Mouse (Mus musculus) regulatory T cell (primary cell): ENCODE measurements around the gene Ticrr.

Source experiments
- in situ Hi-C: fragments of 300-600 bp; cut with MboI, MseI; formaldehyde crosslinking; loops from one replicate; pipeline ENCODE4 v1.15.1; 2025; ENCODE audit warnings: high pct_unique_total_duplicates

Ticrr gene

DNA sequence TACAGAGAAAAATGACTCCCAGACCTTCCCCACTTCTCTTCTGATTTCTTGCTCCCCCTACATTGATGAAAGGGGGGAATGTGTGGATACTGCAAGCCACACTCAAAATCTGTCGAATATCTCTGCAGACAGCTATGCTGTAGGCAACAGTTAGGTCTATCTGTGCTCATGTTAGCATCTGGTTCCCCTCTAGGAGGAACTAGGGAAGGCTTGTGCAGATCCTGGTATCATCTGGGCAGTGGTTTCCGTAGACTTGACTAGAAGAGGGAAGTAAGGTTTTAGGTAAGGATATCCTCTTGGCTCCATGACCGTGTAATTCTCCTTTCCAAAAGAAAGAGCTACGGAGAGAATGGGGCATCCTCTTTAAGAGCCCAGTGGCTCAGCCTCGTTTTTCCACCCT lies 84.6 kb downstream of the Ticrr start:
- in situ Hi-C loops, result no loop called here

DNA sequence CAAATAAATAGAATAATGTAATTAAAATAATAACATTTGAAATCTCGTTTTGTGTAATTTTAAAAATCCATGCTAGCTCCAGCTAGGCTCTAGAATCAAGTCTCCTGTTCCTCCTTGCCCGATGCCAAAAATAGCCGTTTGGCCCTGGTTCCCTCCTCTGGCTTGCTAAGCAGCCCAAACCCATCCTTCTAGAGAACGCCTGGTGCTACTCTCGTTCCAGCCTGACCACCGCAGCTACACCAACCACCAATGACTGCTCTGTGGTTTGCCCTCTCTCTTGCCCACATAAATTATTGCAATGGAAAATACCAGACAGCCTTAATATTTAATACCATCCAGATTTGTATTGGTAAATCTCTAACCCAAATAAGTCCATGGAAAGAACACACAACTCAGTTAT lies 87.7 kb downstream of the Ticrr start:
- in situ Hi-C loops, result no loop called here
